Mouse (Mus musculus): Measurements from ENCODE around the gene Wipf1. TPM values are rescaled to one million over a fixed set of nuclear protein-coding genes. Genes with fewer than 3 reads are reported as not detected.
A peak's percentile ranks its signal among the peaks of the same experiment; 100 is the strongest.

The Wipf1 gene
- 9.0 and 10.7 TPM in 2 replicates for polyA plus RNA-seq (2015; fragmentation: Nextera tagmentation; extraction: Ambion mirVana)

DNA sequence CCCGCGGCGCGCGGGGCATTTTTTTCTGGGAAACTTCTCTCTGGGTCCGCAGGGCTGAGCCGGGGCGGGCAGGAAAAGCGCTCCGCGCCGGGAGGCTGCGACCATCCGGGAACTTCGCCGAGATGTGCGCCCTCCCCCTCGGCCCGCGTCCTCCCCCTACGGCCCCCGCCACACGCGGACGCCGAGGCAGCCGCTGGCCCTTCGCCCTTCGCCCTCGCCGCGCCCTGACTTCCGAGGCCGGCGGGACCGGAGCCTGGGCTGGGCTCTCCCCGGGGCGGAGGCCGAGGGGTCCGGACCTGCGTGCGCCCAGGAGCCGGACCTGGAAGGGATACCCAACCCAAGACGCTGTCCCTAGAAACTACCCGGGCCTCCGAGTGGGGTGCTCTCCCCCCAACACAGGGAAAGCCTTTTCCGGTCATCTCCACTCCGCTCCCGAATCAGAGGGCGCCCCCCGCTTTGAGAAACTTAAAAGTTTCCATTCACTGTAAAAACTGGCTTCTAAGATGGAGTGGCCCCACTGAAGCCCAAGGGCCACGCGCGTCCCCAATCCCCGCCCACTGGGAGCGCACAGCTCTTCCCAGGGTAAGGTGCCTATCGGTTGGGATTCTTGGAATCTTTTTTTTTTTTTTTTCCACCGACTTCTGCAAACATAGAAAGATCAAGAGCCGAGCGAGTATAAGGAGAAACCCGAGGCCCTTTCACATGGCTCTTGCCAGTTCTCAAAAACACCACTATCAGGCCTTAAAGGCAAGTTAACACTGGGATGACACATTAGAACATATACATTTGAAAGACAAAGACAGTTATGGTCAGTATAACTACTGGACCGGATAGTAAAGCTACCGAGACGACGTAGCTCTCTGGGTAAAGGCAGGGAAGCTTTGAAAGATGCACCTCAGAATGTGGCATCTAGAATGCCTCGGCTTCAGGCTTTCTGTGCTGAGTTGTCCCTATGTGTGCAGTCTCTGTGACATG is at the start of gene Wipf1:
Gene Wipf1, minus strand, starts transcription at position 379 of the 975 bp plus-strand sequence.
- no peaks in the 10 kb centered on the region for H3K9me3 ChIP-seq (ENCODE audit: control insufficient read depth, low read length)
- peak within 1 kb of the TSS; percentile 97 for H3K9ac ChIP-seq (ENCODE audit: low read depth, low read length)
- H3K27me3 ChIP-seq (replicated peaks; ENCODE audit: control insufficient read depth, insufficient read depth, low read length), result no peaks in the 10 kb centered on the region
- H3K36me3 ChIP-seq (ENCODE audit: control insufficient read depth, insufficient read depth, low read length), result no peaks in the 10 kb centered on the region
- H3K4me2 ChIP-seq (ENCODE audit: low read depth, low read length), result peak within 1 kb of the TSS; percentile 71
- ATAC-seq, result peak; percentile 81
- H3K4me3 ChIP-seq (ENCODE audit: low read length), result peak within 1 kb of the TSS; percentile 93
- 2% methylated on average over 66 of the region's 66 CpGs for WGBS
- peak within 1 kb of the TSS; percentile 97 for H3K27ac ChIP-seq (ENCODE audit: low read length)
- H3K4me1 ChIP-seq (ENCODE audit: control insufficient read depth, insufficient read depth, low read length), result peaks cover 14% of the 10 kb centered on the region

DNA sequence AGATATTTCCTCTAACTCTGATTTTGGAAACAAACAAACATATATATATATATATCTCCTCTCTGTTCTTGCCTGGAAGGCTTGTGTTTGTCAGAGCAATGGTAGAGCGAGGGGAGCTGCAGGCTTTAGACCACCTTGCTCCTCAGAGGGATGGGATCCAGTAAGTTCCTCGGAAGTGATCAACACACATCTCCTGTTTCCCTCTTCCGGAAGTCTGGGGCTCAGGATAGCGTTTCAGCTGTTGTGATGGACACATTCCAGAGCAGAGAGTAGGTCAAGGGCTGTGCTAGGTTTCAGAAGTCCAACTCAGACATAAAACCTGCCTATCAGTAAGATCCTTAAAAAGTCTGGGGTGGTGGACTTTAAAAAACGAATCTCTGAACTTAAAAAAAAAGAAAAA is 49.6 kb upstream of the Wipf1 start:
- no peaks in the 10 kb centered on the region for H3K27me3 ChIP-seq (replicated peaks; ENCODE audit: control insufficient read depth, insufficient read depth, low read length)
- H3K36me3 ChIP-seq (ENCODE audit: control insufficient read depth, insufficient read depth, low read length), result no peaks in the 10 kb centered on the region
- no peak for ATAC-seq
- H3K4me1 ChIP-seq (ENCODE audit: control insufficient read depth, insufficient read depth, low read length), result no peaks in the 10 kb centered on the region
- 55% methylated on average over 5 of the region's 5 CpGs for WGBS
- no peaks in the 10 kb centered on the region for H3K9me3 ChIP-seq (ENCODE audit: control insufficient read depth, low read length)
- H3K4me2 ChIP-seq (ENCODE audit: low read depth, low read length), result no peak overlapping the region
- H3K27ac ChIP-seq (ENCODE audit: low read length), result no peak overlapping the region
- no peak overlapping the region for H3K4me3 ChIP-seq (ENCODE audit: low read length)
- H3K9ac ChIP-seq (ENCODE audit: low read depth, low read length), result no peak overlapping the region

DNA sequence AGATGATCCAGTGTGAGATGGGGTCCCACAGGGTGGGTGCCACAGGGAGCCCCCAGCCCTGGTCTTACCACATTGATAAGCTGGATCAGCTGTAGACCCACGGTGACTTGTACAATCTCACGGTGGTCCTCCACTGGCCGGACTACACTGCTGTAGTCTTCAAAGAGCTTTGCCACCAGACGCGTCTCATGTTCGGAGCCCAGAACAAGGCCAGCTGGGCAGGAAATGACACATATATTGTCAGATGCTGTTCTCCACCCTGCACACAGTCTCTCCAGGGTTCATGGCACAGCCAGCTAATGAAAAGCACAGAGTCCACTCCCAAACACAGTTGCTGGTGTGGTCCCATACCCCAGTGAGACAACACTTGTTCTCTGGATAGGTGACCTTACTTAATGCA is 44.9 kb upstream of the Wipf1 start:
- no peak for ATAC-seq
- H3K9ac ChIP-seq (ENCODE audit: low read depth, low read length), result no peak overlapping the region
- 77% methylated on average over 6 of the region's 6 CpGs for whole genome bisulfite sequencing
- no peak overlapping the region for H3K4me2 ChIP-seq (ENCODE audit: low read depth, low read length)
- H3K4me3 ChIP-seq (ENCODE audit: low read length), result no peak overlapping the region
- no peak overlapping the region for H3K27ac ChIP-seq (ENCODE audit: low read length)
- no peaks in the 10 kb centered on the region for H3K36me3 ChIP-seq (ENCODE audit: control insufficient read depth, insufficient read depth, low read length)
- no peaks in the 10 kb centered on the region for H3K4me1 ChIP-seq (ENCODE audit: control insufficient read depth, insufficient read depth, low read length)
- H3K27me3 ChIP-seq (replicated peaks; ENCODE audit: control insufficient read depth, insufficient read depth, low read length), result no peaks in the 10 kb centered on the region
- H3K9me3 ChIP-seq (ENCODE audit: control insufficient read depth, low read length), result no peaks in the 10 kb centered on the region

DNA sequence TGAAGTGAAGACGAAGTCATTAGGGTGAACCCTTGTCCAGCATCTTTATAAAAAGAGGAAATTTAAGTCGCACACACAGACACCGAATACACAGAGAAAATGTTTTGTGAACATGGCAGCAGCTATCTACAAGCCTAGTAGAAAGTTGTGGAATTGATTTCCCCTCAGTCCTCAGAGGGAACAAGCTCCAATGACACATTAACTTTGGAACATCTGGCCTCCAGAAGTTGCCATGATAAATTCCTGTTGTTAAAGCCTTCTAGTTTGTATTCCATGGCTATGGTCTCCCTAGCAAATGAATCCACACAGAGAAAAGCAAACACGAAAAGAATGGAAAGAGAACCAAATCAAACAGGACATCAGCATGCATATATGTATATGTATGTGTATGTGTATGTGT is 44.0 kb upstream of the Wipf1 start:
- H3K27me3 ChIP-seq (replicated peaks; ENCODE audit: control insufficient read depth, insufficient read depth, low read length), result 0 out of 2 replicates have a peak, but pooled peaks cover 2% of the 10 kb centered on the region
- ATAC-seq, result no peak

DNA sequence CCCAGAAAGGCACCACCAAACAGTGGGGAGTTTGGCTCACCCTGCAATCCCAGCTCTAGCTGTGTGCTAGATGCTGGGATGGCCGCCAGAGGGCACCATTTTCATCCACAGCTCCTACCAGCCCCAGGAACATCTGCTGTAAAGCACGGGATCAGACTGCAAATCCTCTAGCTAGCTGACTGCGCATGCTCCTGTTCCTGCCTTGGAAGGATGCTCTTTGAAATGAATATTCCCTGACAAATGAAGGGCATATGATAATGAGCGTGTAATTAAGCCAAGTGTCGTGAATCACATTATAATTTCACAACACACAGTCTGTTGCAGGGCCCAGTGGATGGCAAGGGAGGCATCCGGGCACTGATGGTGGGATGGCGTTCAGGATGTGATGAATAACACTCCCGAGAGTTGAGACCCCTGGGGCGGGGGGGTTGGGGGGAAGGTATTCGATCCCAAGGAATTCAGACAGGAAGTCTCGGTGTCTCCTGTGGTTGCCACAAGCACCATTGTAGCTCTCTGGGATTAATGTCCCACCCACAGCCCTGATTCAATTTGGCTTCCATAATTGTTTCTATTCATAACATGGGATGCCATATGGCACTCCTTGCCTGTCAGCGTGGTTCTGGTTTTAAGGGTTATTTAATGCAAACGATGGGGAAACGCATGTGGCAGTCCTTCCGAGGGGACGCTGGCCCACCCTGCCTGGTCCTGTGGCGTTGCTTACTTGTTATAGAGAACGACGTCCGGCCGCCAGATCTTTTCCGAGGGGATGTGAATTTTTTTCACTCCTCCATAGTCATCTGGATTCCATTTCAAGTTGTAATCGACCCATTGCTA is 43.2 kb upstream of the Wipf1 start:
- Histone ChIP-seq H3K27ac (ENCODE audit: low read length) (no peak overlapping the region), H3K9ac (ENCODE audit: low read depth, low read length) (no peak overlapping the region), H3K4me3 (ENCODE audit: low read length) (no peak overlapping the region), H3K9me3 (ENCODE audit: control insufficient read depth, low read length) (no peaks in the 10 kb centered on the region), H3K27me3 (replicated peaks; ENCODE audit: control insufficient read depth, insufficient read depth, low read length) (0 out of 2 replicates have a peak, but pooled peaks cover 2% of the 10 kb centered on the region), H3K4me2 (ENCODE audit: low read depth, low read length) (no peak overlapping the region), H3K4me1 (ENCODE audit: control insufficient read depth, insufficient read depth, low read length) (no peaks in the 10 kb centered on the region), H3K36me3 (ENCODE audit: control insufficient read depth, insufficient read depth, low read length) (no peaks in the 10 kb centered on the region)
- peak; percentile 69 for ATAC-seq
- 38% methylated on average over 23 of the region's 23 CpGs for WGBS

More for the DNA sequence above, 44.0 kb upstream of the Wipf1 start:
- H3K9me3 ChIP-seq (ENCODE audit: control insufficient read depth, low read length), result no peaks in the 10 kb centered on the region
- no peaks in the 10 kb centered on the region for H3K36me3 ChIP-seq (ENCODE audit: control insufficient read depth, insufficient read depth, low read length)
- WGBS, result 90% methylated on average over 4 of the region's 4 CpGs
- no peak overlapping the region for H3K9ac ChIP-seq (ENCODE audit: low read depth, low read length)
- H3K4me3 ChIP-seq (ENCODE audit: low read length), result no peak overlapping the region
- no peak overlapping the region for H3K4me2 ChIP-seq (ENCODE audit: low read depth, low read length)
- H3K27ac ChIP-seq (ENCODE audit: low read length), result no peak overlapping the region
- H3K4me1 ChIP-seq (ENCODE audit: control insufficient read depth, insufficient read depth, low read length), result no peaks in the 10 kb centered on the region

DNA sequence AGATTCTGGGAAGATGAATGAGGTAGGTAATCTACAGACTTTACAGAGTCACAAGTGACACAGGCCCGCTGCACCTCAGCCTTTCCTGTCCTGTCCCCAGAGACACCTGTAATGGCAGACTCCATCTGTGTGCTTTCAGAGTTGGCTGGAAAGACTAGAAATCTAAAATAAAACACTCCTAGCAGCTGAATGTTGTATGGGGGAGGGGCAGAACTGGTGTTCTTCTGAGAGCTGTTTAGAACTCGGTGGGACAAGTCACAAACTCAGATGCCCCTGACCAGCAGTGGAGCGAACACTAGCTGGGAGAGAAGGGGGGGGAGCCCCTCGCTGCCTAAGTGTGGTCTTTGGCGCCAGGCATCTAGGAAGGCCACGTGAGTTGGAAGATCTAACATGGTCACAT is 42.4 kb upstream of the Wipf1 start:
- Histone ChIP-seq H3K4me2 (ENCODE audit: low read depth, low read length) (no peak overlapping the region), H3K9me3 (ENCODE audit: control insufficient read depth, low read length) (no peaks in the 10 kb centered on the region), H3K4me3 (ENCODE audit: low read length) (no peak overlapping the region), H3K27ac (ENCODE audit: low read length) (no peak overlapping the region), H3K27me3 (replicated peaks; ENCODE audit: control insufficient read depth, insufficient read depth, low read length) (0 out of 2 replicates have a peak, but pooled peaks cover 2% of the 10 kb centered on the region), H3K9ac (ENCODE audit: low read depth, low read length) (no peak overlapping the region), H3K36me3 (ENCODE audit: control insufficient read depth, insufficient read depth, low read length) (no peaks in the 10 kb centered on the region), H3K4me1 (ENCODE audit: control insufficient read depth, insufficient read depth, low read length) (no peaks in the 10 kb centered on the region)
- ATAC-seq, result no peak
- WGBS, result 72% methylated on average over 6 of the region's 6 CpGs

DNA sequence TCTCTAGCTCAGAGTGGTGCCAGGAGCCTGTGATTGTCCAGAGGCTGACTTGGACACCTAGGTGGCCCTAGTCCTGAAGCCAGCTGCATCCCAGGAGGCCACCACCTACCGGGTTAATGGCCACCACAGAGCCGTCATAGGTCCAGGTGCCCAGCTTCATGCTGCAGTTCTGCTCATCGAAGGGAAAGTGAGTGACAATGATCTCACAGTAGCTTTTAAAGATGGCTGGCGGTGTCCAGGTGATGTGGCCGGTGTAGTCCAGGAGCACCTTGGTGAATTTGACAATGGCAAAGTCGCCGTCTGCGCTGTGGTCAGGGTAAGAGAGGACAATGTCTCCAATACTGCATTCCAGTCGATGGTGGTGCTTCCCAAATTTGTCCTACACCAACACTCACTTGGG is 41.8 kb upstream of the Wipf1 start:
- no peak overlapping the region for H3K4me2 ChIP-seq (ENCODE audit: low read depth, low read length)
- no peak overlapping the region for H3K27ac ChIP-seq (ENCODE audit: low read length)
- H3K36me3 ChIP-seq (ENCODE audit: control insufficient read depth, insufficient read depth, low read length), result no peaks in the 10 kb centered on the region
- no peaks in the 10 kb centered on the region for H3K9me3 ChIP-seq (ENCODE audit: control insufficient read depth, low read length)
- 0 out of 2 replicates have a peak, but pooled peaks cover 2% of the 10 kb centered on the region for H3K27me3 ChIP-seq (replicated peaks; ENCODE audit: control insufficient read depth, insufficient read depth, low read length)
- ATAC-seq, result no peak
- H3K4me1 ChIP-seq (ENCODE audit: control insufficient read depth, insufficient read depth, low read length), result no peaks in the 10 kb centered on the region
- no peak overlapping the region for H3K4me3 ChIP-seq (ENCODE audit: low read length)
- H3K9ac ChIP-seq (ENCODE audit: low read depth, low read length), result no peak overlapping the region
- WGBS, result 91% methylated on average over 9 of the region's 9 CpGs

DNA sequence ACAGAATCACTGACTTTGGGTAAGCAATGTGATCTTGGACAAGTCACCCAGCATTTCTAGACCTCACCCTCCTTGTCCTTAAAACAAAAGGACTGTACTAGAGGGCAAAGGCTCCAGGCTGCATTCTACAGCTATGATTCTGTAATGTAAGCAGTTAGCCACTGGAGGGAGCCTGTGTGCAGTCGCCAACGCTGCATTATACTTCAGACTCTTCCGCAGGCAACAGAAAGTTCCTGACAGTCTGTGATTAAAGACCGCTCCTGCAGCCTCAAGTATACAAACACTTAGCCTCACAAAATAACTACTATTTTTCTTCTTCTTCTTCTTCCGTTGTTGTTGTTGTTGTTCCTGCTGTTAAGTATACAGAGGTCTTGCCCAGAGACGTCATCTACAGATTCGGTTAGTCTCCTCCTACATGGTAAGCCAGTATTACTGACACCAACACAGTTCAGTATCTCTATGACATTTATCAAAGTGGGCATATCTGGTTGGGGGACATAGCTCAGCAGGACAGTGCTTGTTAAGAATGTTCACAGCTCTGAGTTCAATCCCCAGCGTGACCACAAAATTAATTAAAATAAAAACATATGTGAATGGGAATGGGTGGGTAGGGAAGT is 37.6 kb upstream of the Wipf1 start:
- Histone ChIP-seq H3K4me1 (ENCODE audit: control insufficient read depth, insufficient read depth, low read length) (no peaks in the 10 kb centered on the region), H3K36me3 (ENCODE audit: control insufficient read depth, insufficient read depth, low read length) (no peaks in the 10 kb centered on the region), H3K27ac (ENCODE audit: low read length) (no peak overlapping the region), H3K9ac (ENCODE audit: low read depth, low read length) (no peak overlapping the region), H3K4me3 (ENCODE audit: low read length) (peak overlapping the region; percentile 29), H3K9me3 (ENCODE audit: control insufficient read depth, low read length) (no peaks in the 10 kb centered on the region), H3K27me3 (replicated peaks; ENCODE audit: control insufficient read depth, insufficient read depth, low read length) (0 out of 2 replicates have a peak, but pooled peaks cover 2% of the 10 kb centered on the region), H3K4me2 (ENCODE audit: low read depth, low read length) (peak overlapping the region; percentile 39; the same call in 1 of the 2 replicates)
- 14% methylated on average over 8 of the region's 8 CpGs for WGBS
- ATAC-seq, result peak; percentile 58

DNA sequence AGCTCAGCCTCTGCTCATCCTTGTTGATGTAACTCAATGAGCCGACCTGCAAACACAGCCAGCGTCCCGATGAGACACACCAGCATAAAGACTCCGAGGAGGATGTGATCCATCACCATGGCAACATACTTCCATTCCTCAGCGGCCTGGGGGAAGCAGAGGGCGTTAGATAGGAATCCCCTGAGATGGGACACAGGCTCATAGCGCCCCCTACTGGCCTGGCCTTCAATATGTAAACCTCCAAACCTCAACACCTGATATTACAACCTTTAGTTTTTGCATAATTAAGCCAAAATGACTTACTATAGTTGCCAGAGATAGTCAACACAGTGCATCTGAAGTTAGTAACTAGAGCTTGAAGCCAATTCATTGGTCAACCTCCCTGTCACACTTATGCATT is 36.6 kb upstream of the Wipf1 start:
- H3K27me3 ChIP-seq (replicated peaks; ENCODE audit: control insufficient read depth, insufficient read depth, low read length), result 0 out of 2 replicates have a peak, but pooled peaks cover 2% of the 10 kb centered on the region
- H3K4me3 ChIP-seq (ENCODE audit: low read length), result no peak overlapping the region
- H3K36me3 ChIP-seq (ENCODE audit: control insufficient read depth, insufficient read depth, low read length), result no peaks in the 10 kb centered on the region
- no peak overlapping the region for H3K4me2 ChIP-seq (ENCODE audit: low read depth, low read length)
- no peaks in the 10 kb centered on the region for H3K9me3 ChIP-seq (ENCODE audit: control insufficient read depth, low read length)
- no peak for ATAC-seq
- 14% methylated on average over 7 of the region's 7 CpGs for WGBS
- no peak overlapping the region for H3K9ac ChIP-seq (ENCODE audit: low read depth, low read length)
- H3K27ac ChIP-seq (ENCODE audit: low read length), result no peak overlapping the region
- H3K4me1 ChIP-seq (ENCODE audit: control insufficient read depth, insufficient read depth, low read length), result peaks cover 8% of the 10 kb centered on the region

Data from intestine, embryonic 16.5 days (tissue).